Mouse (Mus musculus): ENCODE measurements around the gene H2afv. TPM values are rescaled to one million over a fixed set of nuclear protein-coding genes. Genes with fewer than 3 reads are reported as not detected.
"Not testable (repeated sequence)": the region's sequence is repeated elsewhere in the genome, so short reads cannot be mapped to it uniquely, and the experiment has no call there.

The H2afv gene
- polyA plus RNA-seq, 1 experiment from 2014 or later = 843 TPM

DNA sequence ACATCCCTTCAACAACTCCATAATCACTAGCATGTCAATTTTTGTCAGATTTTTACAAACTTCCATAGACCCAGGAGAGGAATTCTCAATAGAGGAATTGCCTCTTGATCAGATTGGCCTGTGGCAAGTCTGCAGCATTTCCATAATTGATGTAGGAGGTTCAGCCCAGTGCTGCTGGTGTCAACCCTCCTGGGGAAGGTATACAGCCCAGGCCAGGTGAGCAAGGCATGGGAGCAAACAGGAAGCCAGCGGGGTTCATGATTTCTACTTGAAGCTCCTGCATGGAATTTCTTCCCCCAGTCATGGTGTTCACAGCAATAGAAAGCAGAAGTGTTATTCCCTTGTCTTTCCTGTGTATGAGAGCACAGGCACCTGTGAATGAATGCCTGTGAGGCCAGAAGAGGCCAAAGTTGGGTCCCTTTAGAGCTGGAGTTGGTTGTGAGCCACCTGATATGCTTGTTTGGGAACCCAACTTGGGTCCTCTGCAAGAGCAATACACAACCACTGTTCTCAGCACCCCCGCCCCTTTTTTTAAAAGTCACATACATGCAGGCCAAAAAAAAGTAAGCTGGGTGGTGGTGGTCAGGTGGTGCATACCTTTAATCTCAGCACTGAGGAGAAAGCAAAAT lies 23.4 kb downstream of the H2afv start:
- ATAC-seq (ENCODE audit: low FRiP score, low read depth) = no peak
- Histone ChIP-seq H3K27me3 (no peaks in the 10 kb centered on the region), H3K27ac (replicated peaks) (no peak overlapping the region), H3K36me3 (peaks cover 60% of the 10 kb centered on the region), H3K9me3 (no peaks in the 10 kb centered on the region), H3K4me2 (replicated peaks) (no peak overlapping the region), H3K4me3 (no peak overlapping the region), H3K9ac (replicated peaks) (no peak overlapping the region), H3K4me1 (peaks cover 18% of the 10 kb centered on the region)
- WGBS = 70% methylated on average over 2 of the region's 2 CpGs

DNA sequence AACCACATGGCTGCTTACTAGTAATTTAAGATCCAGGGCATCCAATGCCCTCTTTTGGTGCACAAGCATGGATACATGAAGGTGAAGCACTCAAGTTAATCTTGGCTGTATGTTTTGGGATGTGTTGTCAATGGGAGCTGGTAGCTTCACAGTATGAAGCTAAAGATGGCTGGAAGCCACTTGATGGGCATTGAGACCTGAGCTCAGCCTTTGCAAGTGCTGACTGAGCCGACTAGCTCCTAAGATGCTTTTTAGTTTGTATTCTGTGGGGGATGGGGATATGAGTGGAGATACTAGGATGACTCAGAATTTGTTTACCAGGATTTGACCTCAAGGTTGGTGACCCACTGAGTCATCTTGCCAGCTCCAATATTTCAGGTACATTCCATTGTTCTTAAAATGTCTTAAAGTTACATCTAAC lies 23.9 kb downstream of the H2afv start:
- H3K4me3 ChIP-seq = no peak overlapping the region
- H3K27ac ChIP-seq (replicated peaks) = no peak overlapping the region
- H3K9ac ChIP-seq (replicated peaks) = no peak overlapping the region
- H3K4me2 ChIP-seq (replicated peaks) = no peak overlapping the region
- H3K4me1 ChIP-seq = peaks cover 18% of the 10 kb centered on the region
- no peak for ATAC-seq (ENCODE audit: low FRiP score, low read depth)
- peaks cover 57% of the 10 kb centered on the region for H3K36me3 ChIP-seq
- no peaks in the 10 kb centered on the region for H3K27me3 ChIP-seq
- no peaks in the 10 kb centered on the region for H3K9me3 ChIP-seq
- WGBS = 28% methylated on average over 1 of the region's 1 CpGs

DNA sequence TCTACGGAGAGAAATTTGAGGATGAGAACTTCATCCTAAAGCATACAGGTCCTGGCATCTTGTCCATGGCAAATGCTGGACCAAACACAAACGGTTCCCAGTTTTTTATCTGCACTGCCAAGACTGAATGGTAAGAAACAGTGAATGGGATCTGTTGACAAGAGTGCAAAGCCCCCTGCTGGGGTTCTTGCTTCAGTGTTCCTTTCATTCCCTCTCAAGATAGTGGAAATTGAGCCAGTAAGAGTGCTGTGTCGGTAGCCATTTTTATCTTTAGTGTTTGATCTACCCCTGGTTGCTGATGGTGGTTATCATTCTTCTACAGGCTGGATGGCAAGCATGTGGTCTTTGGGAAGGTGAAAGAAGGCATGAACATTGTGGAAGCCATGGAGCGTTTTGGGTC lies 25.1 kb downstream of the H2afv start:
- not testable (repeated sequence) for H3K9me3 ChIP-seq; H3K4me3 ChIP-seq; H3K4me2 ChIP-seq (replicated peaks); H3K27ac ChIP-seq (replicated peaks); H3K27me3 ChIP-seq; H3K9ac ChIP-seq (replicated peaks); ATAC-seq (ENCODE audit: low FRiP score, low read depth)
- 66% methylated on average over 4 of the region's 4 CpGs for WGBS
- peaks cover 25% of the 10 kb centered on the region for H3K4me1 ChIP-seq
- peaks cover 49% of the 10 kb centered on the region for H3K36me3 ChIP-seq

DNA sequence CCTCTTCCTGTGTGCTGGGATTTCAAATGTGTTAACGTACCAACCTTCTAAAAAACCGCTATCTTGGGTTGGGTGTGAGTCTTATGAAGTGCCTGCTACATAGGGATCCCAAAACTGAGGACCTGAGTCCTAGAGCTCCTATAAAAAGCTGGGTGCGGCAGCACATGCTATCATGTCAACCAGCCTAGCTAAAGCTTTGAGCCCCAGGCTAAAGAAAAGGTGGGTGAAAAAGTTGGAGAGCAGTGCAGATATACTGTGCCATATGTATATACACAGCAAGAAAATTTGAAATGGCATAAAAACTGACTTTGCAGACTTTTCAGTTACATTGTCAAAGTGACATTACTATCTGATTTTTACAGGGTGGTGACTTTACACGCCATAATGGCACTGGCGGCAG lies 25.5 kb downstream of the H2afv start:
- Histone ChIP-seq H3K9me3 (no peaks in the 10 kb centered on the region), H3K9ac (replicated peaks) (no peak overlapping the region), H3K27me3 (no peaks in the 10 kb centered on the region), H3K27ac (replicated peaks) (no peak overlapping the region), H3K36me3 (peaks cover 46% of the 10 kb centered on the region), H3K4me1 (peaks cover 25% of the 10 kb centered on the region), H3K4me2 (replicated peaks) (no peak overlapping the region; the same call in 1 of the 2 replicates), H3K4me3 (no peak overlapping the region)
- WGBS = 89% methylated on average over 5 of the region's 5 CpGs
- no peak for ATAC-seq (ENCODE audit: low FRiP score, low read depth)

- Histone ChIP-seq H3K27ac (replicated peaks) (no peak overlapping the region), H3K9ac (replicated peaks) (peak overlapping the region; percentile 87; the same call in 1 of the 2 replicates), H3K36me3 (peaks cover 34% of the 10 kb centered on the region)
These were observed 26.8 kb downstream of the H2afv start for GRCm38 (mm10) chr11:6417490-6417889.

GRCm38 (mm10) chr11:6417069-6417468 lies 27.2 kb downstream of the H2afv start:
- Histone ChIP-seq H3K4me3 (peak overlapping the region; percentile 66), H3K4me2 (replicated peaks) (peak overlapping the region; percentile 81), H3K9ac (replicated peaks) (peak overlapping the region; percentile 87; the same call in 1 of the 2 replicates), H3K36me3 (peaks cover 31% of the 10 kb centered on the region), H3K9me3 (no peaks in the 10 kb centered on the region), H3K27me3 (no peaks in the 10 kb centered on the region), H3K27ac (replicated peaks) (peak overlapping the region; percentile 95; the same call in 1 of the 2 replicates), H3K4me1 (peaks cover 25% of the 10 kb centered on the region)
- ATAC-seq (ENCODE audit: low FRiP score, low read depth) = no peak
- 44% methylated on average over 2 of the region's 2 CpGs for WGBS

More at GRCm38 (mm10) chr11:6417490-6417889, 26.8 kb downstream of the H2afv start:
- no peak for ATAC-seq (ENCODE audit: low FRiP score, low read depth)
- peaks cover 25% of the 10 kb centered on the region for H3K4me1 ChIP-seq
- H3K4me3 ChIP-seq = peak overlapping the region; percentile 66
- H3K9me3 ChIP-seq = no peaks in the 10 kb centered on the region
- H3K4me2 ChIP-seq (replicated peaks) = peak overlapping the region; percentile 81
- H3K27me3 ChIP-seq = no peaks in the 10 kb centered on the region

- H3K9me3 ChIP-seq = no peaks in the 10 kb centered on the region
- H3K27me3 ChIP-seq = no peaks in the 10 kb centered on the region
- ATAC-seq (ENCODE audit: low FRiP score, low read depth) = peak; percentile 32
- H3K27ac ChIP-seq (replicated peaks) = peak overlapping the region; percentile 95
- H3K4me1 ChIP-seq = peaks cover 25% of the 10 kb centered on the region
- H3K9ac ChIP-seq (replicated peaks) = peak overlapping the region; percentile 87
- WGBS = under 1% methylated on average over 30 of the region's 30 CpGs
- peak overlapping the region; percentile 66 for H3K4me3 ChIP-seq
- peaks cover 31% of the 10 kb centered on the region for H3K36me3 ChIP-seq
- H3K4me2 ChIP-seq (replicated peaks) = peak overlapping the region; percentile 81
These were observed 27.7 kb downstream of the H2afv start for GRCm38 (mm10) chr11:6416405-6417034.

DNA sequence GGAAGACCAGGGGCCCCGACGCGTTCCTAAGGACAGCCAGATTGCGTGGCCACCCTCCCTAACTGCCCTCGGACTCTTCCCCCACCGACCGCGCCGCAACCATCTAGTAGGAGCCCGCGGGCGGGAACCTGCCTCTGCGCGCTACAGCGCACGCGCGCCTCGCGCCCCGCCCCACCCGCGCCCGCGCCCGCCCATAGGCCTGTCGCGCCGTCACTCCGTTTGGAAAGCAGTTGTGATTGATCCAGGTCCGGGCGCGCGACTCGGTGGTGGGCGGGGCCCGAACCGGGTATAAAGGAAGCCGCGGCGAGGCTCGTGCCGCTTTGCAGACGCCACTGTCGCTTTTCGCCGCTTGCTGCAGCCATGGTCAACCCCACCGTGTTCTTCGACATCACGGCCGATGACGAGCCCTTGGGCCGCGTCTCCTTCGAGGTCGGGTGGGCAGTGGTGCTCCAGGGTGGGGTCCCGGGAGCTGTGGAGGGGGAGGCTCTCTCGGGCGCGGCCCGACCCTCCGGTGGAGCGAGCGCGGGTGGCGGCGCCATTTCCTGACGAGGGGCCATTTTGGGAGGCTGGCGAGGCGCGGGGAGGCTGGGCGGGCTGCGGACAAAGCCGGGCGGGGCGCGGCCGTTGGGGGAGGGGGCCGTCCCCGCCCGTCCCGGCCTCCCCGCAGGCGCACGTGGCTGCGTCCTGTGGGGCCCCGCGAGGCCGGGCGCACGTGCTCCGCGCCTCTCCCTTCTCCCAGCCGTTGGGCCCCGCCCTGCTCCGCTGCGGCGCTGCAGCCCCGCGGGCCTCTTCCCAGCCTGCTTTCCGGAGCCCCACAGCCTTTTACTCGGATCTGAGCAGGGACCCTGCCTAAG lies 28.5 kb downstream of the H2afv start:
- peak overlapping the region; percentile 81 for H3K4me2 ChIP-seq (replicated peaks)
- WGBS = under 1% methylated on average over 74 of the region's 102 CpGs
- H3K27ac ChIP-seq (replicated peaks) = peak overlapping the region; percentile 95

DNA sequence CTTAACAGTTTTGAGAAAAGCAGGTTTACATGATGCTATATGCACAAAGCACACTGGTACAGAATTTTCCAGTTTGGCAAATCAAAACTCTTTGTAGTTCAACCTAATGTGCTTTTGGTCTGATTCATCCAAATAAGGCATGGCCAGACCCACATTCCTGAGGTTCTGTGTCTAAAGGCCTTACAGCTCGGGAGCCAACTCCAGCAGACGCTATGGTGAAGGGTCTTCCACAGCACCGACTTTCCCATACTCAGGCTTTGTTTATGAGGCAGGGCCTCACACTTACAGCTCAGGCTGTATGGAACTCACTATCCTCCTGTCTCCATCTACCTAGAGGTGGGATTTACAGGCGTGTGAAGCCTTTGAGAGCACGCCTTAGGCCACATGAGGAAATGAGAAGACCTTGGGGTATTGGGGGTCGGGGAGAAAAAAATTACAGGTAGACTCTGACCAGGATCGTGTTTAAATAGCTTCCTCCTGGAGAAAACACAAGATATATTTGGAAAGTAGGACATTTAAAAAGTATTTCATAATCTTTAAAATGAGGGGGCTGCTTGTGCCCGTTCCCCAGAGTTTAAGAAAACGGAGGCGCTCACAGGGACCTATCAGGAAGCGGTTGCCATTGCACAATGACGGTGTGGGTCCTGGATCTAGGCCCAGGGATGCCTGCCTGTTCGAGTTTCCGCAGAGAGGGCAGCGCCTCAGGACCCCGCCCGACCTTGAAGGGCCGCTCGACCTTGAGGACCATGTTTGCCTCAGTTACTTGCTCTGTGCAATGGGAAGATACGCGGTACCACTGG lies 29.3 kb downstream of the H2afv start, which contains the start of gene Ppia:
Ppia (plus strand) TSS at position 693 of the 800 bp plus-strand sequence.
- Histone ChIP-seq H3K4me2 (replicated peaks) (peak within 1 kb of the TSS; percentile 81), H3K9me3 (no peaks in the 10 kb centered on the region), H3K27ac (replicated peaks) (peak within 1 kb of the TSS; percentile 95), H3K9ac (replicated peaks) (peak within 1 kb of the TSS; percentile 87), H3K4me1 (peaks cover 25% of the 10 kb centered on the region), H3K27me3 (no peaks in the 10 kb centered on the region), H3K4me3 (peak within 1 kb of the TSS; percentile 66), H3K36me3 (peaks cover 20% of the 10 kb centered on the region)
- WGBS = 12% methylated on average over 21 of the region's 21 CpGs
- peak; percentile 55 for ATAC-seq (ENCODE audit: low FRiP score, low read depth)

More for the DNA sequence above, 28.5 kb downstream of the H2afv start:
- ATAC-seq (ENCODE audit: low FRiP score, low read depth) = peak; percentile 96
- H3K9me3 ChIP-seq = no peaks in the 10 kb centered on the region
- peaks cover 28% of the 10 kb centered on the region for H3K36me3 ChIP-seq
- H3K4me1 ChIP-seq = peaks cover 25% of the 10 kb centered on the region
- H3K4me3 ChIP-seq = peak overlapping the region; percentile 66
- no peaks in the 10 kb centered on the region for H3K27me3 ChIP-seq
- peak overlapping the region; percentile 87 for H3K9ac ChIP-seq (replicated peaks)

DNA sequence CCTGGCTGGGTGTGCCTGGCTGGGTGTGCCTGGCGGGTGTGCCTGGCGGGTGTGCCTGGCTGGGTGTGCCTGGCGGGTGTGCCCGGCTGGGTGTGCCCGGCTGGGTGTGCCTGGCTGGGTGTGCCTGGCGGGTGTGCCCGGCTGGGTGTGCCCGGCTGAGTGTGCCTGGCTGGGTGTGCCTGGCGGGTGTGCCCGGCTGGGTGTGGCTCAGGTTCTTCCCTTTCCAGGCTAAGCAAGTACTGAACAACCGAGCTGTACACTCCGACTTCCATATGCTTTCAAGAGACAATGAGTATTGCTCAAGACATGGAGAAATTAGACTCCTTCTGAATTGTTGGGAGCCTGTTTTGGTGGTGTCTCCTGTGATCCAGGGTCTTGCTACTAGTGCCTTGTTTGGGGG lies 31.0 kb downstream of the H2afv start:
- Histone ChIP-seq H3K4me1 (peaks cover 19% of the 10 kb centered on the region), H3K27ac (replicated peaks) (no peak overlapping the region), H3K27me3 (no peaks in the 10 kb centered on the region), H3K36me3 (peaks cover 5% of the 10 kb centered on the region), H3K9ac (replicated peaks) (no peak overlapping the region), H3K9me3 (no peaks in the 10 kb centered on the region), H3K4me2 (replicated peaks) (no peak overlapping the region), H3K4me3 (no peak overlapping the region)
- no peak for ATAC-seq (ENCODE audit: low FRiP score, low read depth)
- 94% methylated on average over 11 of the region's 12 CpGs for WGBS

- peaks cover 7% of the 10 kb centered on the region for H3K4me1 ChIP-seq
- no peak for ATAC-seq (ENCODE audit: low FRiP score, low read depth)
- 7% methylated on average over 5 of the region's 5 CpGs for WGBS
These were observed 32.6 kb downstream of the H2afv start for GRCm38 (mm10) chr11:6411684-6412083.

More at GRCm38 (mm10) chr11:6411684-6412083, 32.6 kb downstream of the H2afv start:
- Histone ChIP-seq H3K4me3 (no peak overlapping the region), H3K9ac (replicated peaks) (no peak overlapping the region), H3K27me3 (no peaks in the 10 kb centered on the region), H3K4me2 (replicated peaks) (no peak overlapping the region), H3K9me3 (no peaks in the 10 kb centered on the region), H3K27ac (replicated peaks) (no peak overlapping the region), H3K36me3 (no peaks in the 10 kb centered on the region)

Data from midbrain, embryonic 12.5 days (tissue).